Mouse (Mus musculus): ENCODE measurements around the gene Arl16. TPM values are rescaled to one million over a fixed set of nuclear protein-coding genes. Genes with fewer than 3 reads are reported as not detected.
A peak's percentile ranks its signal among the peaks of the same experiment; 100 is the strongest.
"Not testable (repeated sequence)": the region's sequence is repeated elsewhere in the genome, so short reads cannot be mapped to it uniquely, and the experiment has no call there.

Arl16 gene
- total RNA-seq (2015; ENCODE audit: low replicate concordance) (13.8 and 22.0 TPM in 2 replicates), total RNA-seq (2017; ENCODE audit: low replicate concordance) (3.8 and 16.7 TPM in 2 replicates)

- peak; percentile 96 for ATAC-seq (replicated peaks; ENCODE audit: low FRiP score, poor library complexity, severe bottlenecking)
These were observed at the start of gene Arl16 for GRCm38 (mm10) chr11:120467051-120467735. Gene Arl16 (minus strand): TSS chr11:120467607.

- no peak for ATAC-seq (replicated peaks; ENCODE audit: low FRiP score, poor library complexity, severe bottlenecking)
These were observed 49.7 kb upstream of the Arl16 start for GRCm38 (mm10) chr11:120517147-120517546.

- ATAC-seq (replicated peaks; ENCODE audit: low FRiP score, poor library complexity, severe bottlenecking) = peak; percentile 83
These were observed 48.2 kb upstream of the Arl16 start for GRCm38 (mm10) chr11:120515611-120516010.

GRCm38 (mm10) chr11:120514262-120514661 is 46.9 kb upstream of the Arl16 start:
- ATAC-seq (replicated peaks; ENCODE audit: low FRiP score, poor library complexity, severe bottlenecking) = not testable (repeated sequence)

GRCm38 (mm10) chr11:120512790-120513453 is 45.5 kb upstream of the Arl16 start:
- ATAC-seq (replicated peaks; ENCODE audit: low FRiP score, poor library complexity, severe bottlenecking) = no peak

- peak; percentile 74 for ATAC-seq (replicated peaks; ENCODE audit: low FRiP score, poor library complexity, severe bottlenecking)
These were observed 43.1 kb upstream of the Arl16 start for GRCm38 (mm10) chr11:120510375-120511030.

GRCm38 (mm10) chr11:120509940-120510339 is 42.5 kb upstream of the Arl16 start:
- ATAC-seq (replicated peaks; ENCODE audit: low FRiP score, poor library complexity, severe bottlenecking) = 0 out of 2 replicates have a peak, but pooled peaks have one; percentile 37

GRCm38 (mm10) chr11:120508290-120508870 is 41.0 kb upstream of the Arl16 start:
- no peak for ATAC-seq (replicated peaks; ENCODE audit: low FRiP score, poor library complexity, severe bottlenecking)

GRCm38 (mm10) chr11:120507611-120508289 is 40.3 kb upstream of the Arl16 start:
- ATAC-seq (replicated peaks; ENCODE audit: low FRiP score, poor library complexity, severe bottlenecking) = no peak

- no peak for ATAC-seq (replicated peaks; ENCODE audit: low FRiP score, poor library complexity, severe bottlenecking)
These were observed 39.5 kb upstream of the Arl16 start for GRCm38 (mm10) chr11:120506899-120507298.

GRCm38 (mm10) chr11:120505661-120506060 is 38.3 kb upstream of the Arl16 start:
- ATAC-seq (replicated peaks; ENCODE audit: low FRiP score, poor library complexity, severe bottlenecking) = no peak

GRCm38 (mm10) chr11:120501701-120502100 is 34.3 kb upstream of the Arl16 start:
- no peak for ATAC-seq (replicated peaks; ENCODE audit: low FRiP score, poor library complexity, severe bottlenecking)

GRCm38 (mm10) chr11:120501018-120501417 is 33.6 kb upstream of the Arl16 start:
- no peak for ATAC-seq (replicated peaks; ENCODE audit: low FRiP score, poor library complexity, severe bottlenecking)

GRCm38 (mm10) chr11:120500357-120500756 is 33.0 kb upstream of the Arl16 start:
- no peak for ATAC-seq (replicated peaks; ENCODE audit: low FRiP score, poor library complexity, severe bottlenecking)

GRCm38 (mm10) chr11:120499894-120500293 is 32.5 kb upstream of the Arl16 start:
- no peak for ATAC-seq (replicated peaks; ENCODE audit: low FRiP score, poor library complexity, severe bottlenecking)

- no peak for ATAC-seq (replicated peaks; ENCODE audit: low FRiP score, poor library complexity, severe bottlenecking)
These were observed 31.5 kb upstream of the Arl16 start for GRCm38 (mm10) chr11:120498891-120499290.

- no peak for ATAC-seq (replicated peaks; ENCODE audit: low FRiP score, poor library complexity, severe bottlenecking)
These were observed 30.8 kb upstream of the Arl16 start for GRCm38 (mm10) chr11:120498226-120498625.

GRCm38 (mm10) chr11:120497436-120497835 is 30.0 kb upstream of the Arl16 start:
- ATAC-seq (replicated peaks; ENCODE audit: low FRiP score, poor library complexity, severe bottlenecking) = no peak

GRCm38 (mm10) chr11:120493911-120494310 is 26.5 kb upstream of the Arl16 start:
- ATAC-seq (replicated peaks; ENCODE audit: low FRiP score, poor library complexity, severe bottlenecking) = no peak

- no peak for ATAC-seq (replicated peaks; ENCODE audit: low FRiP score, poor library complexity, severe bottlenecking)
These were observed 25.9 kb upstream of the Arl16 start for GRCm38 (mm10) chr11:120493351-120493750.

All from erythroid progenitor cell, adult 5-6 weeks (primary cell).